Mouse (Mus musculus): Measurements from ENCODE around the gene Rpn2. TPM values are rescaled to one million over a fixed set of nuclear protein-coding genes. Genes with fewer than 3 reads are reported as not detected.

Rpn2 gene
- polyA plus RNA-seq, 2 experiments = 98.5 to 128 TPM

DNA sequence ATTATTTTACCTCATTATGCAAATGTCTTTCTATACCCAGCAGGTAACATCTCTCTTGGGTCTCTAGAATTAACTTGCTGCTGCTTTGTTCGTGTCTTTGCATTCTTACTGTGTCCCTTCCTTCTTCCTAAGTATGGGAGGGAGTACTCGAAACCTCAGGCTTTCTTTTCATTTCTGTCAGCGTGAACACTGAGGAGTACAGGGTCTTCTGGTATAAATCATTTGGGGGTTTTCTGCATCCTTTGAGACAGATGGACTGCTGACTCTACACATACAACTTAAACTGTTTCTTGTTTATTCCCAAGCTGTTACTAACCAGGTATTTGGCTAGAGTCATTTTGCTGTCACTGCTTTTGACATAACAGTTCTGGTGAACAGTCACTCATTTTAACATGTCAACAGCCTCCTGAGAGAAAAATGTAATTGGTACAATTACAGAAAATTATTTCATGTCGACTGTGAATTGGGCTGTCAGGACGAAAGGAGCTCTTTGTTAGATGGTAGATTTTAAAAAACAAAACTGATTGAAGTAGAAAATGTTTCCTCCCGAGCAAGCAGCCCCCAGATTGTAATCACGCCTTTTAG, 17.4 kb downstream of the Rpn2 start:
- no peaks in the 10 kb centered on the region for H3K4me1 ChIP-seq (replicated peaks; ENCODE audit: control insufficient read depth in 2 of 2, insufficient read depth in 2 of 2, low read length in 1 of 2)
- 75% methylated on average over 7 of the region's 7 CpGs for WGBS (ENCODE audit: insufficient replicate concordance)
- peaks cover 84% of the 10 kb centered on the region for H3K36me3 ChIP-seq (replicated peaks; ENCODE audit: control insufficient read depth, insufficient read depth, low read depth)
- no peaks in the 10 kb centered on the region for H3K9me3 ChIP-seq (ENCODE audit: control insufficient read depth, low read length)
- no peaks in the 10 kb centered on the region for H3K27me3 ChIP-seq (ENCODE audit: control insufficient read depth, insufficient read depth, low read length)
- DNase-seq (ENCODE audit: low read depth in 3 of 3, low spot score in 3 of 3) (no peak), ATAC-seq (ENCODE audit: insufficient read depth) (no peak)
- no peak overlapping the region for H3K4me3 ChIP-seq (ENCODE audit: insufficient read depth in 1 of 2, low read depth in 2 of 2, low read length in 2 of 2)
- H3K4me2 ChIP-seq (ENCODE audit: low read depth) = no peak overlapping the region
- H3K9ac ChIP-seq (replicated peaks) = no peak overlapping the region
- no peak overlapping the region for H3K27ac ChIP-seq
- no peak for TF ChIP-seq EP300 (IDR thresholded peaks at IDR 0.05; ENCODE audit: low read depth)
- TF ChIP-seq CTCF (IDR thresholded peaks at IDR 0.05; ENCODE audit: low read depth) = no peak

DNA sequence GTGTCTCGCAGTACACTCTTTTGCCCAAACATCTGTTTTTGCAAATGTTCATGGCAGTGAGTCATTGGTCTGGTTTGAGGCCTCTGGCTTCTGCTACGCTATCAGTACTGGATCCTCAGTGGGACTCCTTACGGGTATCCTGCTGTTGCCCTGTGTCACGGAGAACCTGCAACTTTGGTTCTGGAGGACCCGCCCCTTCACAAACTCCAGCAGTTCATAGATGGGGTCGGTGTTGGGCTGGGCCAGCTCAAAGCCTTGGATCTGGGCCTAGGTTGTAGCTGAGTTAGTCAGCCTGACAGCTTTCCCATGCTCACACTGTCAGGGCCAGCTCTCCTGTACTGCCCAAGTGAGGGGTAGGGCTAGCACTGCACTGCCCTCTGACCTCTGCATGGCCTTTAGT, 21.2 kb downstream of the Rpn2 start:
- H3K27ac ChIP-seq = no peak overlapping the region
- peaks cover 81% of the 10 kb centered on the region for H3K36me3 ChIP-seq (replicated peaks; ENCODE audit: control insufficient read depth, insufficient read depth, low read depth)
- H3K27me3 ChIP-seq (ENCODE audit: control insufficient read depth, insufficient read depth, low read length) = no peaks in the 10 kb centered on the region
- no peaks in the 10 kb centered on the region for H3K9me3 ChIP-seq (ENCODE audit: control insufficient read depth, low read length)
- WGBS (ENCODE audit: insufficient replicate concordance) = 84% methylated on average over 6 of the region's 6 CpGs
- H3K4me3 ChIP-seq (ENCODE audit: insufficient read depth in 1 of 2, low read depth in 2 of 2, low read length in 2 of 2) = no peak overlapping the region
- H3K4me2 ChIP-seq (ENCODE audit: low read depth) = no peak overlapping the region
- TF ChIP-seq CTCF (IDR thresholded peaks at IDR 0.05; ENCODE audit: low read depth) (no peak), EP300 (IDR thresholded peaks at IDR 0.05; ENCODE audit: low read depth) (no peak)
- H3K9ac ChIP-seq (replicated peaks) = no peak overlapping the region
- DNase-seq (ENCODE audit: low read depth in 3 of 3, low spot score in 3 of 3) = no peak
- no peaks in the 10 kb centered on the region for H3K4me1 ChIP-seq (replicated peaks; ENCODE audit: control insufficient read depth in 2 of 2, insufficient read depth in 2 of 2, low read length in 1 of 2)
- ATAC-seq (ENCODE audit: insufficient read depth) = no peak

GRCm38 (mm10) chr2:157303096-157303495, 24.3 kb downstream of the Rpn2 start:
- Histone ChIP-seq H3K9me3 (ENCODE audit: control insufficient read depth, low read length) (no peaks in the 10 kb centered on the region), H3K27ac (no peak overlapping the region), H3K4me2 (ENCODE audit: low read depth) (no peak overlapping the region), H3K4me1 (replicated peaks; ENCODE audit: control insufficient read depth in 2 of 2, insufficient read depth in 2 of 2, low read length in 1 of 2) (no peaks in the 10 kb centered on the region), H3K4me3 (ENCODE audit: insufficient read depth in 1 of 2, low read depth in 2 of 2, low read length in 2 of 2) (no peak overlapping the region), H3K9ac (replicated peaks) (no peak overlapping the region), H3K36me3 (replicated peaks; ENCODE audit: control insufficient read depth, insufficient read depth, low read depth) (peaks cover 78% of the 10 kb centered on the region), H3K27me3 (ENCODE audit: control insufficient read depth, insufficient read depth, low read length) (no peaks in the 10 kb centered on the region)
- WGBS (ENCODE audit: insufficient replicate concordance) = 80% methylated on average over 9 of the region's 9 CpGs
- no peak for TF ChIP-seq CTCF (IDR thresholded peaks at IDR 0.05; ENCODE audit: low read depth)
- TF ChIP-seq EP300 (IDR thresholded peaks at IDR 0.05; ENCODE audit: low read depth) = no peak
- DNase-seq (ENCODE audit: low read depth in 3 of 3, low spot score in 3 of 3) (no peak), ATAC-seq (ENCODE audit: insufficient read depth) (no peak)

GRCm38 (mm10) chr2:157306091-157307032, 27.5 kb downstream of the Rpn2 start:
- no peaks in the 10 kb centered on the region for H3K9me3 ChIP-seq (ENCODE audit: control insufficient read depth, low read length)
- H3K4me3 ChIP-seq (ENCODE audit: insufficient read depth in 1 of 2, low read depth in 2 of 2, low read length in 2 of 2) = no peak overlapping the region
- no peak overlapping the region for H3K9ac ChIP-seq (replicated peaks)
- TF ChIP-seq CTCF (IDR thresholded peaks at IDR 0.05; ENCODE audit: low read depth) (no peak), EP300 (IDR thresholded peaks at IDR 0.05; ENCODE audit: low read depth) (no peak)
- 81% methylated on average over 7 of the region's 7 CpGs for WGBS (ENCODE audit: insufficient replicate concordance)
- no peaks in the 10 kb centered on the region for H3K27me3 ChIP-seq (ENCODE audit: control insufficient read depth, insufficient read depth, low read length)
- H3K4me1 ChIP-seq (replicated peaks; ENCODE audit: control insufficient read depth in 2 of 2, insufficient read depth in 2 of 2, low read length in 1 of 2) = no peaks in the 10 kb centered on the region
- peaks cover 80% of the 10 kb centered on the region for H3K36me3 ChIP-seq (replicated peaks; ENCODE audit: control insufficient read depth, insufficient read depth, low read depth)
- no peak for DNase-seq (ENCODE audit: low read depth in 3 of 3, low spot score in 3 of 3)
- no peak overlapping the region for H3K27ac ChIP-seq
- ATAC-seq (ENCODE audit: insufficient read depth) = no peak
- no peak overlapping the region for H3K4me2 ChIP-seq (ENCODE audit: low read depth)

GRCm38 (mm10) chr2:157307715-157308265, 29.0 kb downstream of the Rpn2 start:
- 82% methylated on average over 4 of the region's 4 CpGs for WGBS (ENCODE audit: insufficient replicate concordance)
- H3K27me3 ChIP-seq (ENCODE audit: control insufficient read depth, insufficient read depth, low read length) = no peaks in the 10 kb centered on the region
- no peak for TF ChIP-seq EP300 (IDR thresholded peaks at IDR 0.05; ENCODE audit: low read depth)
- no peak for TF ChIP-seq CTCF (IDR thresholded peaks at IDR 0.05; ENCODE audit: low read depth)
- no peak overlapping the region for H3K4me2 ChIP-seq (ENCODE audit: low read depth)
- no peak overlapping the region for H3K4me3 ChIP-seq (ENCODE audit: insufficient read depth in 1 of 2, low read depth in 2 of 2, low read length in 2 of 2)
- peaks cover 79% of the 10 kb centered on the region for H3K36me3 ChIP-seq (replicated peaks; ENCODE audit: control insufficient read depth, insufficient read depth, low read depth)
- no peaks in the 10 kb centered on the region for H3K9me3 ChIP-seq (ENCODE audit: control insufficient read depth, low read length)
- no peak overlapping the region for H3K9ac ChIP-seq (replicated peaks)
- no peaks in the 10 kb centered on the region for H3K4me1 ChIP-seq (replicated peaks; ENCODE audit: control insufficient read depth in 2 of 2, insufficient read depth in 2 of 2, low read length in 1 of 2)
- no peak overlapping the region for H3K27ac ChIP-seq
- ATAC-seq (ENCODE audit: insufficient read depth) (no peak), DNase-seq (ENCODE audit: low read depth in 3 of 3, low spot score in 3 of 3) (no peak)
